Mouse (Mus musculus): Measurements from ENCODE around the gene Mpv17. TPM values are rescaled to one million over a fixed set of nuclear protein-coding genes. Genes with fewer than 3 reads are reported as not detected.
A peak's percentile ranks its signal among the peaks of the same experiment; 100 is the strongest.

Gene Mpv17
- polyA plus RNA-seq (2015; fragmentation: Nextera tagmentation; extraction: Ambion mirVana): 59.0 and 61.3 TPM in 2 replicates

GRCm38 (mm10) chr5:31154152-31154553 lies at the start of gene Mpv17:
Mpv17 (minus strand) TSS chr5:31154251.
- Histone ChIP-seq H3K27ac (ENCODE audit: low read length) (peak within 1 kb of the TSS; percentile 75), H3K4me3 (ENCODE audit: low read length) (peak within 1 kb of the TSS; percentile 72), H3K9ac (ENCODE audit: low read length) (peak within 1 kb of the TSS; percentile 81), H3K9me3 (ENCODE audit: control insufficient read depth, low read length) (no peaks in the 10 kb centered on the region), H3K36me3 (ENCODE audit: control insufficient read depth, insufficient read depth, low read length) (peaks cover 23% of the 10 kb centered on the region), H3K4me1 (replicated peaks; ENCODE audit: control insufficient read depth, insufficient read depth, low read length) (peaks cover 5% of the 10 kb centered on the region), H3K27me3 (ENCODE audit: control insufficient read depth, insufficient read depth, low read depth, low read length) (no peaks in the 10 kb centered on the region), H3K4me2 (ENCODE audit: low read depth, low read length) (peak within 1 kb of the TSS; percentile 80)
- under 1% methylated on average over 19 of the region's 19 CpGs for WGBS
- ATAC-seq (ENCODE audit: low read depth): peak; percentile 96

- H3K27me3 ChIP-seq (ENCODE audit: control insufficient read depth, insufficient read depth, low read depth, low read length): no peaks in the 10 kb centered on the region
- H3K36me3 ChIP-seq (ENCODE audit: control insufficient read depth, insufficient read depth, low read length): peaks cover 58% of the 10 kb centered on the region
- peak overlapping the region; percentile 83; the same call in 1 of the 2 replicates for H3K27ac ChIP-seq (ENCODE audit: low read length)
- peaks cover 4% of the 10 kb centered on the region for H3K9me3 ChIP-seq (ENCODE audit: control insufficient read depth, low read length)
- WGBS: 83% methylated on average over 7 of the region's 7 CpGs
- peaks cover 11% of the 10 kb centered on the region for H3K4me1 ChIP-seq (replicated peaks; ENCODE audit: control insufficient read depth, insufficient read depth, low read length)
- peak overlapping the region; percentile 80 for H3K4me3 ChIP-seq (ENCODE audit: low read length)
- peak overlapping the region; percentile 81 for H3K4me2 ChIP-seq (ENCODE audit: low read depth, low read length)
- peak overlapping the region; percentile 78 for H3K9ac ChIP-seq (ENCODE audit: low read length)
- ATAC-seq (ENCODE audit: low read depth): no peak
Measured at GRCm38 (mm10) chr5:31202933-31203332, 48.9 kb upstream of the Mpv17 start.

- Histone ChIP-seq H3K27me3 (ENCODE audit: control insufficient read depth, insufficient read depth, low read depth, low read length) (no peaks in the 10 kb centered on the region), H3K9me3 (ENCODE audit: control insufficient read depth, low read length) (peaks cover 4% of the 10 kb centered on the region), H3K4me3 (ENCODE audit: low read length) (peak within 1 kb of the TSS; percentile 80), H3K4me2 (ENCODE audit: low read depth, low read length) (peak within 1 kb of the TSS; percentile 81), H3K4me1 (replicated peaks; ENCODE audit: control insufficient read depth, insufficient read depth, low read length) (peaks cover 11% of the 10 kb centered on the region), H3K36me3 (ENCODE audit: control insufficient read depth, insufficient read depth, low read length) (peaks cover 59% of the 10 kb centered on the region), H3K27ac (ENCODE audit: low read length) (peak within 1 kb of the TSS; percentile 83), H3K9ac (ENCODE audit: low read length) (peak within 1 kb of the TSS; percentile 91)
- WGBS: under 1% methylated on average over 52 of the region's 53 CpGs
- ATAC-seq (ENCODE audit: low read depth): peak; percentile 98
Measured at GRCm38 (mm10) chr5:31201742-31202590, 47.9 kb upstream of the Mpv17 start, which contains the start of gene Zfp513. Zfp513 (minus strand) TSS chr5:31202303.

- H3K27me3 ChIP-seq (ENCODE audit: control insufficient read depth, insufficient read depth, low read depth, low read length): no peaks in the 10 kb centered on the region
- H3K9ac ChIP-seq (ENCODE audit: low read length): peak overlapping the region; percentile 91
- H3K4me2 ChIP-seq (ENCODE audit: low read depth, low read length): peak overlapping the region; percentile 62
- H3K4me1 ChIP-seq (replicated peaks; ENCODE audit: control insufficient read depth, insufficient read depth, low read length): peaks cover 11% of the 10 kb centered on the region
- H3K9me3 ChIP-seq (ENCODE audit: control insufficient read depth, low read length): peaks cover 4% of the 10 kb centered on the region
- WGBS: 10% methylated on average over 13 of the region's 13 CpGs
- H3K27ac ChIP-seq (ENCODE audit: low read length): peak overlapping the region; percentile 65
- peaks cover 63% of the 10 kb centered on the region for H3K36me3 ChIP-seq (ENCODE audit: control insufficient read depth, insufficient read depth, low read length)
- ATAC-seq (ENCODE audit: low read depth): no peak
- H3K4me3 ChIP-seq (ENCODE audit: low read length): peak overlapping the region; percentile 80
Measured at GRCm38 (mm10) chr5:31201042-31201741, 47.1 kb upstream of the Mpv17 start.

- H3K9me3 ChIP-seq (ENCODE audit: control insufficient read depth, low read length): peaks cover 4% of the 10 kb centered on the region
- H3K9ac ChIP-seq (ENCODE audit: low read length): no peak overlapping the region
- H3K27ac ChIP-seq (ENCODE audit: low read length): no peak overlapping the region
- 88% methylated on average over 27 of the region's 27 CpGs for WGBS
- peaks cover 11% of the 10 kb centered on the region for H3K4me1 ChIP-seq (replicated peaks; ENCODE audit: control insufficient read depth, insufficient read depth, low read length)
- no peak for ATAC-seq (ENCODE audit: low read depth)
- H3K4me2 ChIP-seq (ENCODE audit: low read depth, low read length): peak overlapping the region; percentile 62
- H3K27me3 ChIP-seq (ENCODE audit: control insufficient read depth, insufficient read depth, low read depth, low read length): no peaks in the 10 kb centered on the region
- peak overlapping the region; percentile 80; the same call in 1 of the 2 replicates for H3K4me3 ChIP-seq (ENCODE audit: low read length)
- peaks cover 66% of the 10 kb centered on the region for H3K36me3 ChIP-seq (ENCODE audit: control insufficient read depth, insufficient read depth, low read length)
Measured at GRCm38 (mm10) chr5:31200327-31200768, 46.3 kb upstream of the Mpv17 start.

- Histone ChIP-seq H3K4me1 (replicated peaks; ENCODE audit: control insufficient read depth, insufficient read depth, low read length) (peaks cover 11% of the 10 kb centered on the region), H3K9me3 (ENCODE audit: control insufficient read depth, low read length) (peaks cover 4% of the 10 kb centered on the region), H3K27me3 (ENCODE audit: control insufficient read depth, insufficient read depth, low read depth, low read length) (no peaks in the 10 kb centered on the region), H3K36me3 (ENCODE audit: control insufficient read depth, insufficient read depth, low read length) (peaks cover 68% of the 10 kb centered on the region), H3K27ac (ENCODE audit: low read length) (no peak overlapping the region), H3K4me3 (ENCODE audit: low read length) (no peak overlapping the region), H3K4me2 (ENCODE audit: low read depth, low read length) (no peak overlapping the region), H3K9ac (ENCODE audit: low read length) (no peak overlapping the region)
- no peak for ATAC-seq (ENCODE audit: low read depth)
- WGBS: 77% methylated on average over 9 of the region's 9 CpGs
Measured at GRCm38 (mm10) chr5:31199893-31200292, 45.8 kb upstream of the Mpv17 start.

GRCm38 (mm10) chr5:31199321-31199892 lies 45.4 kb upstream of the Mpv17 start:
- no peak overlapping the region for H3K4me3 ChIP-seq (ENCODE audit: low read length)

GRCm38 (mm10) chr5:31198616-31199320 lies 44.7 kb upstream of the Mpv17 start:
- Histone ChIP-seq H3K4me3 (ENCODE audit: low read length) (no peak overlapping the region), H3K27me3 (ENCODE audit: control insufficient read depth, insufficient read depth, low read depth, low read length) (no peaks in the 10 kb centered on the region), H3K4me2 (ENCODE audit: low read depth, low read length) (no peak overlapping the region), H3K36me3 (ENCODE audit: control insufficient read depth, insufficient read depth, low read length) (peaks cover 67% of the 10 kb centered on the region), H3K9me3 (ENCODE audit: control insufficient read depth, low read length) (peaks cover 4% of the 10 kb centered on the region), H3K4me1 (replicated peaks; ENCODE audit: control insufficient read depth, insufficient read depth, low read length) (peaks cover 20% of the 10 kb centered on the region), H3K27ac (ENCODE audit: low read length) (no peak overlapping the region), H3K9ac (ENCODE audit: low read length) (no peak overlapping the region)
- WGBS: 81% methylated on average over 5 of the region's 5 CpGs
- ATAC-seq (ENCODE audit: low read depth): no peak

More at GRCm38 (mm10) chr5:31199321-31199892, 45.4 kb upstream of the Mpv17 start:
- H3K4me1 ChIP-seq (replicated peaks; ENCODE audit: control insufficient read depth, insufficient read depth, low read length): peaks cover 15% of the 10 kb centered on the region
- no peak for ATAC-seq (ENCODE audit: low read depth)
- no peak overlapping the region for H3K9ac ChIP-seq (ENCODE audit: low read length)
- no peaks in the 10 kb centered on the region for H3K27me3 ChIP-seq (ENCODE audit: control insufficient read depth, insufficient read depth, low read depth, low read length)
- H3K36me3 ChIP-seq (ENCODE audit: control insufficient read depth, insufficient read depth, low read length): peaks cover 69% of the 10 kb centered on the region
- no peak overlapping the region for H3K4me2 ChIP-seq (ENCODE audit: low read depth, low read length)
- peaks cover 4% of the 10 kb centered on the region for H3K9me3 ChIP-seq (ENCODE audit: control insufficient read depth, low read length)
- 90% methylated on average over 19 of the region's 19 CpGs for WGBS
- H3K27ac ChIP-seq (ENCODE audit: low read length): no peak overlapping the region
